ENCODE assay signal across 12 mouse cellular contexts in the genomic region with DNA sequence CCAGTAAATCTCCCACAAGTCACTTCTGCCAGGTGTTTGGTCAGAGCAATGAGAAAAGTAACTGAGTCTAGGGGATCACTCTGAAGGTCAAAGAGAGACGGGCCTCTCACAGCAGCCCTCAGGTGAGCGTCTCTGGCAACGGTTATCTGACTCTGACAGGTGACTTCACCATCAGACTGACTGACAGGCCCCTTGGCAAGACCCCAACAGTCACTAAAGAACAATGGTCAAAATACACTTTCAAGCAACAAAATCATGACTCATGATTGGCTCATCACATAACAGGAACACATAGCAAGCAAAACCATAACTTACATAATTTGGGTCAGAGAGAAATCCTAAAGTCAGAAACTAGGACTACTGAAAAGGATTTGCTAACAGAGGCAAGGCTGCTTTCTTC. TPM values are rescaled to one million over a fixed set of nuclear protein-coding genes. Genes with fewer than 3 reads are reported as not detected.
"Had no signal": no experiment of that assay in that cellular context is flagged by ENCODE, and none has a peak within 500 bp of the region (broad histone marks: within the 10 kb centered on the region; RNA-seq: fewer than 3 reads in every experiment).

No protein-coding gene starts in this region.

- H3K9ac ChIP-seq: liver, embryonic 13.5 days had no signal

- DNase-seq: layer of hippocampus, adult 9-11 months; liver, embryonic 13.5 days; lung, adult 2 months; midbrain, embryonic 14.5 days; thymus, adult 2 months; thymus, postnatal 14 days; thymus, postnatal 4 days had no signal

- H3K4me3 ChIP-seq: layer of hippocampus, adult 2 months; liver, embryonic 13.5 days; myocyte had no signal

- H3K4me2 ChIP-seq: liver, embryonic 13.5 days had no signal

- H3K36me3 ChIP-seq: liver, embryonic 13.5 days had no signal

- H3K27ac ChIP-seq: kidney, postnatal 0 days; layer of hippocampus, adult 2 months; liver, embryonic 13.5 days; macrophage; stomach, postnatal 0 days had no signal

- H3K9me3 ChIP-seq: liver, embryonic 13.5 days had no signal

RNA-seq across cellular contexts. Expression of a gene that starts 9.5 kb away (rescaled TPM):
- polyA plus RNA-seq: macrophage had no signal
